Comparison of ENCODE assay signal across 13 mouse cellular contexts in genomic region chr15:89126622-89127021, GRCm38 (mm10).
"Had no signal": no experiment of that assay in that cellular context is flagged by ENCODE, and none has a peak within 500 bp of the region (broad histone marks: within the 10 kb centered on the region; RNA-seq: fewer than 3 reads in every experiment).

No protein-coding gene starts in this region.

- H3K4me2 ChIP-seq: lung, embryonic 14.5 days had no signal

- H3K27me3 ChIP-seq: limb, embryonic 13.5 days had no signal

- DNase-seq: layer of hippocampus, adult 9-11 months; liver, postnatal 0 days; lung, embryonic 14.5 days; midbrain, embryonic 14.5 days; thymus, adult 18-20 months; thymus, postnatal 36 days had no signal

- H3K27ac ChIP-seq: layer of hippocampus, adult 2 months; limb, embryonic 10.5 days; limb, embryonic 13.5 days; liver, embryonic 14.5 days; macrophage had no signal

- H3K4me3 ChIP-seq: layer of hippocampus, adult 2 months; limb, embryonic 10.5 days; limb, embryonic 13.5 days had no signal

- ATAC-seq: intestine, embryonic 16.5 days; liver, postnatal 0 days; lung, postnatal 0 days had no signal

- H3K9ac ChIP-seq: liver, embryonic 14.5 days; liver, postnatal 0 days had no signal

- H3K9me3 ChIP-seq: limb, embryonic 10.5 days; limb, embryonic 13.5 days had no signal
